Mouse (Mus musculus) stomach, embryonic 14.5 days (tissue): ENCODE data around the gene Thsd4. TPM values are rescaled to one million over a fixed set of nuclear protein-coding genes. Genes with fewer than 3 reads are reported as not detected.

ENCODE experiments used
- ATAC-seq: fragments of 200-750 bp; cut with Nextera tagmentation; 2 replicates; pipeline ENCODE4 v1.8.0; 2017; ENCODE audit warnings: low read depth, moderate TSS enrichment; ENCODE audit not compliant: insufficient number of reproducible peaks, insufficient read depth, low FRiP score
- H3K27ac ChIP-seq: fragments of 300-500 bp; sonication (generic); 2 replicates; pipeline ENCODE4 v1.5.1; 2014; ENCODE audit warnings: mild to moderate bottlenecking, low read length, moderate library complexity, mixed read lengths
- H3K27me3 ChIP-seq: fragments of 300-500 bp; sonication (generic); 2 replicates; pipeline ENCODE4 v1.6.1; 2014; ENCODE audit warnings: low read length, control low read depth, mixed read lengths; ENCODE audit not compliant: control insufficient read depth, insufficient read depth
- H3K36me3 ChIP-seq: fragments of 300-500 bp; sonication (generic); 2 replicates; pipeline ENCODE4 v1.6.1; 2014; ENCODE audit warnings: mild to moderate bottlenecking, control low read depth, low read length, moderate library complexity, mixed read lengths; ENCODE audit not compliant: control insufficient read depth, insufficient read depth
- H3K4me1 ChIP-seq: fragments of 300-500 bp; sonication (generic); 2 replicates; pipeline ENCODE4 v1.6.1; 2014; ENCODE audit warnings: low read length, control low read depth, mixed read lengths; ENCODE audit not compliant: control insufficient read depth, insufficient read depth
- H3K4me2 ChIP-seq: fragments of 300-500 bp; sonication (generic); replicated peaks from 2 replicates; pipeline ENCODE4 v1.6.1; 2014; ENCODE audit warnings: low read depth, low read length, control low read depth
- H3K4me3 ChIP-seq: fragments of 300-500 bp; sonication (generic); 2 replicates; pipeline ENCODE4 v1.5.1; 2014; ENCODE audit warnings: low read depth, low read length, control low read depth
- H3K9ac ChIP-seq: fragments of 300-500 bp; sonication (generic); replicated peaks from 2 replicates; pipeline ENCODE4 v1.6.1; 2014; ENCODE audit warnings: low read depth, mild to moderate bottlenecking, control low read depth, low read length, moderate library complexity, mixed read lengths
- H3K9me3 ChIP-seq: fragments of 300-500 bp; sonication (generic); 2 replicates; pipeline ENCODE4 v1.6.1; 2016; ENCODE audit warnings: low read depth, low read length, control low read depth; ENCODE audit not compliant: control insufficient read depth
- WGBS: fragments of 180-500 bp; shearing (Covaris S2); extraction: QIAGEN DNeasy Blood & Tissue Kit; methylation state at CpG from one replicate; pipeline ENCODE4 v1.1.7; 2014; 5-methylcytosine and 5-hydroxymethylcytosine counted together
- polyA plus RNA-seq: library from polyadenylated mRNA; unstranded; fragments of >200 nt; fragmentation: Nextera tagmentation; extraction: Ambion mirVana; gene quantifications from 2 replicates; pipeline ENCODE4 v1.2.1, GENCODE M21; 2014

Gene Thsd4
- polyA plus RNA-seq, 1 experiment from 2014 or later, result 27.2 TPM

DNA sequence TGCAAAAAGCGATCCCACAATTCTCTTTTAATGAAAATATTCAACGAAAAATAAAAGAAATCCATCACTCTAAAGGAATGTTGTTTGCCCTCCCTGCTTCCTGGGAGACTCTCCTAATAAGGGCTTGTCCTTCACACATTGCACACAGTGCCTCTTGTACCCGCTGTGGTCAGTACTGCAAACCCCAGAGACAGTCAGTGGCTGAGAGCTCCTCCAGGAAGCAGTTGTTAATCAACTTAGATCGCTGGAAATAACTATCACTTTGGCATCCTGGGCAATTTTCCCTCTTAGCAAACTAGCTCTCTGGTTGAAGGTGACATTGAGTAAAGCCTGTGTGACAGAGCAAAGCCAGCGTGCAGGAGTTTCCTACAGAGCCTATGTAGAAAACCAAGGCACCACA lies 5.2 kb upstream of the Thsd4 start:
- Histone ChIP-seq H3K27me3 (no peaks in the 10 kb centered on the region), H3K4me1 (peaks cover 17% of the 10 kb centered on the region; the same call in 1 of the 2 replicates), H3K9me3 (no peaks in the 10 kb centered on the region), H3K27ac (no peak overlapping the region), H3K4me2 (no peak overlapping the region), H3K4me3 (no peak overlapping the region), H3K9ac (no peak overlapping the region), H3K36me3 (no peaks in the 10 kb centered on the region)
- WGBS, result 44% methylated on average over 5 of the region's 5 CpGs
- ATAC-seq, result no peak

DNA sequence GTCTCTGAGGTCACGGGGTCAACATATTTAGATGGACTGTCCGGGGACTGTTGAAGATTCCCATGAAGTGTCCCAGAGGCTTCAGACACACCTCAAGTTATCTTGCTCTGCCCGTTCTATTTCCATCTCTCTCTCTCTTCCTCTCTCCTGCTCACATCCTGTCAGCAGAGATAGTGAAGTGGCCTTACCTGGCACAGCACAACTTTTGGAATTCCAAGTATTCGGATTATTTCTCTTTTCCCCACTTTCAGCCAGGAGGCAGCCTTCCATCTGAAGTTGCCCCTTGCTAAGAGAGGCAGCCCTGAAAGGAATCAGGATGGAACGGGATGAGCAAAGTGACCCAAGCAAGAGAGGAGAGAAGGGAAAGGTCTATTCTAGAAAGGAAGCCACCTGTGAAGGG lies 4.3 kb upstream of the Thsd4 start:
- H3K27me3 ChIP-seq, result no peaks in the 10 kb centered on the region
- no peaks in the 10 kb centered on the region for H3K9me3 ChIP-seq
- H3K27ac ChIP-seq, result no peak overlapping the region
- ATAC-seq, result no peak
- no peak overlapping the region for H3K9ac ChIP-seq
- no peaks in the 10 kb centered on the region for H3K36me3 ChIP-seq
- H3K4me1 ChIP-seq, result peaks cover 17% of the 10 kb centered on the region; the same call in 1 of the 2 replicates
- H3K4me2 ChIP-seq, result no peak overlapping the region
- H3K4me3 ChIP-seq, result no peak overlapping the region
- WGBS, result 42% methylated on average over 5 of the region's 5 CpGs

DNA sequence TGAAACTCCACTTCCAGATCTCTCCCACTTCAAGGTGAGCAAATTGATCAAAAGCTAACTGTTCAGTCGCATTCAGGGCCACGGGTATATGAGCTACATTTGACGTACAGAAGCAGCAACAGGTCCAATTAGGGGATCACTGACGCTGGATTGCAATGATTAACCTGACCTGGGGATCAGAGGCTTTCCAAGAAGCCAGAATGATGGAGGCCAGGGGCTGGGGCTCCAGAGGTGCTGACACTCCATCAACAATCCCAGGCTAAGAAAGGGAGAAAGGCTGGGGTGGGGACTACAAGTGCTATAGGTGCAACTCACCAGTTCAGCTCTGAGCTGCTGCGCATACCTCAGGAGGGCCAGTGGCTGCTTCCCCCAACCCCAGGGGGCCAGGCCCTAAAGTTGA lies 703 bp downstream of the Thsd4 start:
- Histone ChIP-seq H3K36me3 (no peaks in the 10 kb centered on the region), H3K27me3 (no peaks in the 10 kb centered on the region), H3K4me2 (peak overlapping the region; percentile 74), H3K9me3 (no peaks in the 10 kb centered on the region), H3K27ac (no peak overlapping the region), H3K4me1 (peaks cover 41% of the 10 kb centered on the region), H3K9ac (peak overlapping the region; percentile 15; the same call in 1 of the 2 replicates), H3K4me3 (peak overlapping the region; percentile 52)
- no peak for ATAC-seq
- 28% methylated on average over 5 of the region's 5 CpGs for WGBS

DNA sequence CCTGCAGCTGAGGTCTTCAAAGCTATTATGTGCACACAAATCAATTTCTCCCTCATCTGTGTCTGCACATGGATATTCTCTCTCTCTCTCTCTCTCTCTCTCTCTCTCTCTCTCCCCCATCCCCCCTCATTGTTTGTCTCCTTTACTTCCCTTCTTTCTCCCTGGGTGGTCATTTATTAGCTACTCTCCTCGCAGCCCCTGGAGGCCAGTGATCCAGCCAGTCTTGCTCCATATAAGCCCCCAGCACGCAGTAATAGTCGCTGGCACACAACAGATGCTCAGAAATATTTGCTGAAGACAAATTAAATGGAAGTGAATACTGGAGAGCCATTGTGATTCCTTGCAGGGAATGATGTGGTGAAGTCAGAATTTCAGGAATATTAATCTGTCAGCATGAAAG lies 2.2 kb downstream of the Thsd4 start:
- Histone ChIP-seq H3K9ac (no peak overlapping the region; the same call in 1 of the 2 replicates), H3K4me3 (0 out of 2 replicates have a peak overlapping the region, but pooled peaks have one; percentile 52), H3K27me3 (no peaks in the 10 kb centered on the region), H3K27ac (no peak overlapping the region; the same call in 1 of the 2 replicates), H3K36me3 (no peaks in the 10 kb centered on the region), H3K9me3 (no peaks in the 10 kb centered on the region), H3K4me2 (peak overlapping the region; percentile 74), H3K4me1 (peaks cover 39% of the 10 kb centered on the region)
- no peak for ATAC-seq
- 29% methylated on average over 3 of the region's 3 CpGs for WGBS

DNA sequence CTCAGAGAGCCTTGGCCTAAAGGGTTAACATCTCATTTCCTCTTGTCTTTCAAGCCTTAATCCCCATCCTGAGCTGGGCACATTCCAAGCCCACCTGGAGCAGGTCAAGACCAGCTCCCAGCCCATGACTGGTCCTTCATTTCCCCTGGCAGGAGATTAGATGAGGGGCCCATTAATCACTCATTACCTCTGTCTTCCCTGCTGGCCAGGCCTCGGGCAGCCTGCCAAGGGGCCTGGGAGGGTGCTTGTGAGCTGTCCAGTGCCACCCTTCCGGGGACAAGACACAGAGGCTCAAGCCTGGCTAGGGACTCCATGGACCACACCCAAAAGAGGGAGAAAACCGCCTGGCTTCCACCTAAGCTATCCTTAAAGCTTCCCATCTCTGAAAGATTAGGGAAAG lies 3.6 kb downstream of the Thsd4 start:
- Histone ChIP-seq H3K4me3 (no peak overlapping the region), H3K9ac (no peak overlapping the region), H3K27ac (no peak overlapping the region), H3K4me1 (peaks cover 39% of the 10 kb centered on the region), H3K9me3 (no peaks in the 10 kb centered on the region), H3K27me3 (no peaks in the 10 kb centered on the region), H3K36me3 (no peaks in the 10 kb centered on the region), H3K4me2 (no peak overlapping the region; the same call in 1 of the 2 replicates)
- ATAC-seq, result no peak
- WGBS, result 18% methylated on average over 3 of the region's 3 CpGs

DNA sequence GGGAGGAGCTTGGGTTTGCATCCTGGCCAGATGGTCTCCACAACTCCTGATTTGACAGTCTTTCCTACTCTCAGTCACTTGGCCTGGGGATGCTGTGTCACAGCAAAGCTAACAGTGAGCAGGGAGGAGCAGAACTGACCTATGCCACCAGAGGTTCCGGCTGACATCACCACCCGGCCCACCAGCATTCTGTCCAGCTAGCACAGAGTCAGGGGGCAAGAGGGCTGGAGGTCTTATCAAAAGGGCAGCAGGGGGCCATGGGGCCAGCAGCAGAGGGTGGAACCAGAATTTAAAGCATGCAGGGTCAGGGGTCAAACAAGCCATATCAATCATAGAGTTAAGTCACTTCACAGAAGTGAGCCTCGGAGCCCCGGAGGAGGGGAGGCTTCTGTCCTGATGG lies 4.7 kb downstream of the Thsd4 start:
- Histone ChIP-seq H3K4me2 (no peak overlapping the region), H3K9ac (no peak overlapping the region), H3K27me3 (no peaks in the 10 kb centered on the region), H3K9me3 (no peaks in the 10 kb centered on the region), H3K4me1 (peaks cover 33% of the 10 kb centered on the region), H3K4me3 (no peak overlapping the region), H3K36me3 (no peaks in the 10 kb centered on the region), H3K27ac (no peak overlapping the region)
- 30% methylated on average over 4 of the region's 4 CpGs for WGBS
- ATAC-seq, result no peak

DNA sequence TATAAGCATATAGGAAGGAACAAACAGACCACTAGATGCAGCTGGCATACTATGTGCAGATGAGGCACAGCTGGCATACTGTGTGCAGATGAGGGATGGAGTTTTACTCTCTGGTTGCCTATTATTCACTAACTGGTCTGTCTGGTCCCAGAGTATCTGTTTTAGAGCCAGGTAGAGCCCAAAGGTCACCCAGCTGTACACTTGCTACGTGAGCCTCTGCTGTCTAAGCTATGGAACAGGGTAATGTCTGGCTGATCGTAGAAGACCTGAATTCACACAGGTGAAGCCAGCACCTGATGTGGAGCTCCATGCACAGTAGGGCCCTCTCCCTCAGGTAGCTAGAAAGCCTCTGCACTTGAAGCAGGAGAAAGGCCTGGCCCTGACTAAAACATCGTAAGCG lies 5.5 kb downstream of the Thsd4 start:
- Histone ChIP-seq H3K4me2 (no peak overlapping the region), H3K4me1 (peaks cover 33% of the 10 kb centered on the region)
- ATAC-seq, result no peak

DNA sequence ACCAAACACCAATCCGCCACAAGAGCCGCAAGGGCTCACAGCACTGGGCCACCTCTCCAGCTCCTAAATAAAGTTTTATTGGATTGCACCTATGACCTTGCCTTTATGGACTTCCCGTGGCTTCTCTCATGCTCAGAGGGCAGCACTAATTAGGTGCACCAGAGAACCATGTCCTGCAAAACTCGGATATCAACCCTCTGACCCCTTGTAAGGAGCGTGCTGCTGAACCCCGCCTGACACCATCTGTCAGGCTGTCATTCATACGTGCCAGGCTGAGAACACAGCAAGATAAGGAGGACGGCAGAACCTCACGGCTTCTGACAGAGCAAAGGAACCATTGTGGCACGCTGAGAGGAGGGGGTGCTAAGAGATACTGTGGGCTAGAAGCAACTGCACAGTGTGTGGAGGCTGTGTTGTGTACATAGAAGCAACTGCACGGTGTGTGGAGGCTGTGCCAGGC lies 8.5 kb downstream of the Thsd4 start:
- Histone ChIP-seq H3K36me3 (no peaks in the 10 kb centered on the region), H3K4me2 (no peak overlapping the region), H3K9me3 (no peaks in the 10 kb centered on the region), H3K9ac (no peak overlapping the region), H3K4me3 (no peak overlapping the region), H3K4me1 (peaks cover 29% of the 10 kb centered on the region), H3K27me3 (no peaks in the 10 kb centered on the region), H3K27ac (no peak overlapping the region)
- WGBS, result 31% methylated on average over 11 of the region's 11 CpGs
- no peak for ATAC-seq

More for the DNA sequence above, 5.5 kb downstream of the Thsd4 start:
- Histone ChIP-seq H3K27ac (no peak overlapping the region), H3K9ac (no peak overlapping the region), H3K27me3 (no peaks in the 10 kb centered on the region), H3K4me3 (no peak overlapping the region), H3K36me3 (no peaks in the 10 kb centered on the region), H3K9me3 (no peaks in the 10 kb centered on the region)
- 85% methylated on average over 4 of the region's 4 CpGs for WGBS

DNA sequence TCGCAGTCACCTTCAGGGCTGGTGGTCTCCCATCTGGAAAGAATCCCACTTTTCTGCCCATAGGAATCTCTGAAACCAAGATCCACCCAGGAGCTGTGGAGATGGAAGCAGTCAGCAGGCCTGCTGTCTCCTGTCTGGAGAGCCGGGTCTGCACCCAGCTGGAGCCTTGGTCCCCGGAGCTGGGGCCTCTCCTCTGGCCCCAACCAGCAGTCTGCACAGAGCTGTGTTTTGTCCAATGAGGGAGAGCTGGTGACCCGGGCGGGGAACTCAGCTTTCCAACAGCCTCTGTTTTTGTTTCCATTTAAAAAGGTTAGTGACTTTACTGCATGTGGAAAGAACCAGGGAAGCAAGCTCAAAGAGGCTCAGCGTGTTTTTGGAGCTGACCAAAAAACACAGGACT lies 11.0 kb downstream of the Thsd4 start:
- no peak overlapping the region for H3K4me2 ChIP-seq
- peak overlapping the region; percentile 70 for H3K27ac ChIP-seq
- no peaks in the 10 kb centered on the region for H3K9me3 ChIP-seq
- peaks cover 10% of the 10 kb centered on the region for H3K4me1 ChIP-seq
- ATAC-seq, result peak; percentile 72; the same call in 1 of the 2 replicates
- no peak overlapping the region for H3K9ac ChIP-seq
- H3K4me3 ChIP-seq, result no peak overlapping the region
- H3K27me3 ChIP-seq, result no peaks in the 10 kb centered on the region
- 29% methylated on average over 6 of the region's 6 CpGs for WGBS
- no peaks in the 10 kb centered on the region for H3K36me3 ChIP-seq
